Comparison of ENCODE assay signal across 16 mouse cellular contexts in the genomic region with DNA sequence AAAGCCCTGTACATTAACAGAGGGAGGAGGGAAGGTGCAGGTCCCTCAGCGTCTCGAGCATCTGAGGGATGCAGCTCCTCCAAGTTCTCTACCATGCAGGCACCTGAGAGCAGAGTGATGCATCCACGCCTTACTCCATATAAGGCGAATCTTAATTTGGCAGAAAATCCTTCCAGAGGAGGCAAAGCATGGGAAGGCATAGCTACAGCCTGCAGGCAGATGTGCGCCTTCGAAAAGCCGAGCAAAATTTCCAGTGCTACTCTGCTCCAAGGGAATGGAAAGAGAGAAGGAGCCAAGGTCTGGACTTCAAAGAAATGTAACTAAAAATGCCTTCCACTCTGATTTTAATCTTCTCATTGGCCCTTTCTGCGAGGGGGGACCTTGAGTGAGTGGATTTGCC.
DNase-seq lines count a peak whose midpoint lies in the region; ATAC-seq lines count a peak whose summit lies in the region.
"Had no signal": no experiment of that assay in that cellular context is flagged by ENCODE, and none has a peak within 500 bp of the region (broad histone marks: within the 10 kb centered on the region; RNA-seq: fewer than 3 reads in every experiment).

No protein-coding gene starts in this region.

- DNase-seq in adrenal gland, adult 2 months, result peak; percentile 38
- DNase-seq in adrenal gland, postnatal 25 days, result no peak
- no peak for DNase-seq in frontal cortex, postnatal 10 days (ENCODE audit: low spot score in 2 of 2)
- DNase-seq in ovary, adult 18-20 months (ENCODE audit: low spot score), result peak; percentile 5
- DNase-seq in ovary, postnatal 10 days (ENCODE audit: low spot score), result no peak
- no peak for DNase-seq in urinary bladder, postnatal 14 days (ENCODE audit: low spot score)
- DNase-seq: cerebellum, adult 2 months; cerebellum, postnatal 14 days; heart, adult 2 months; heart, postnatal 4 days; kidney, adult 9 months; kidney, postnatal 10 days; layer of hippocampus, postnatal 36 days; right cerebral cortex, postnatal 25 days had no signal

- ATAC-seq in frontal cortex, adult (ENCODE audit: low TSS enrichment), result peak; percentile 77
- ATAC-seq: intestine, postnatal 0 days had no signal

Comparison
In these comparisons a context has a peak if more than half of its experiments do, and no peak if none do; other contexts are left out.
1. DNase-seq: peak in adrenal gland, adult 2 months (single experiment) and ovary, adult 18-20 months (single experiment); none in adrenal gland, postnatal 25 days (single experiment), frontal cortex, postnatal 10 days (0 of 2), ovary, postnatal 10 days (single experiment) and urinary bladder, postnatal 14 days (single experiment).